Mouse (Mus musculus) embryonic fibroblast, embryonic 13.5 days (primary cell): ENCODE measurements around the gene Prelp. TPM values are rescaled to one million over a fixed set of nuclear protein-coding genes. Genes with fewer than 3 reads are reported as not detected.
A peak's percentile ranks its signal among the peaks of the same experiment; 100 is the strongest.

Experiments
- H3K27ac ChIP-seq: 2 replicates; pipeline ENCODE4 v1.5.1; 2012; ENCODE audit warnings: low read length, control low read depth, inconsistent platforms; ENCODE audit not compliant: insufficient read depth
- H3K4me1 ChIP-seq: 2 replicates; pipeline ENCODE4 v1.6.1; 2011; ENCODE audit warnings: low read length; ENCODE audit not compliant: control insufficient read depth, insufficient read depth
- H3K4me3 ChIP-seq: 2 replicates; pipeline ENCODE4 v1.5.1; 2011; ENCODE audit warnings: mild to moderate bottlenecking, control low read depth, low read length; ENCODE audit not compliant: insufficient read depth
- CTCF ChIP-seq: IDR thresholded peaks from 2 replicates; pipeline ENCODE4 v1.5.1; 2011; ENCODE audit warnings: mild to moderate bottlenecking, control low read depth, low read length, moderate library complexity, borderline replicate concordance; ENCODE audit not compliant: insufficient read depth
- POLR2A ChIP-seq: IDR thresholded peaks from 2 replicates; pipeline ENCODE4 v1.6.1; 2011; ENCODE audit warnings: low read depth, mild to moderate bottlenecking, control low read depth, low read length, moderate library complexity
- polyA plus RNA-seq: library from polyadenylated mRNA; stranded (reverse); fragments of >200 nt; gene quantifications from 2 replicates; pipeline ENCODE4 v1.2.4, GENCODE M21; 2011; ENCODE audit warnings: low read depth; ENCODE audit not compliant: missing spikeins, insufficient read length

Gene Prelp
- polyA plus RNA-seq, 1 experiment: 42.1 TPM

DNA sequence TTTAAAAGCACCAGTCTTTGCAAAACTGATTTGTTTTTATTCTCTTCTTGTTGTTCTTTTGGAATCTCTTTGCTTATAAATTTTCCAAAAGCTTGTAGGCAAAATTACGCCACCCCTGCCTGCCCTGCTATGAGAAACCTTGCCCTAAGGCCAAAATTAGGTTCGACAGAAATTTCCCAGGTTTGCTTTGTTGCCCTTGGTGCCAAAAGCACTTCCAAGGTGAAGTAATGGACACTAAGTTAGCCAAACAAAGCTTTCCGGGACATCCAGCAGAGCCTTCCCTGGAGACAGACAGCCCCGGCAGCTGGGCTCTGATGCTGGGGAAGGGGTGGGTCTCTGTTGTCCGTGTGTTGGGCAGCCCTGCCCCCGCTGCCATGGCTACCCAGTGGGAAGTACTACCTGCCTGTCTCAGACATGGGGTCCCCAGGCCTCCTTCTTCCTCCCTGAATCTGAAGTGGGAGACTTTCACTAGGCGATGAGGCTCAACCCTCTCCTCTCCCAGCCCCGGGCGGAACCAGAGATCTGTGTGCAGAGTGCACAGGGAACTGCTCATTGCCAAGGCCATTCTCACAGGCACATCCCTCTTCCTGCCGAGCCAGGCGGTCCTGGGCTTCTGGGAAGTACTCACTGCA, 3.6 kb downstream of the Prelp start:
- no peak overlapping the region for H3K27ac ChIP-seq
- TF ChIP-seq CTCF (no peak), POLR2A (no peak)
- peaks cover 8% of the 10 kb centered on the region; the same call in 1 of the 2 replicates for H3K4me1 ChIP-seq
- no peak overlapping the region for H3K4me3 ChIP-seq

GRCm38 (mm10) chr1:133915723-133916355, 5.4 kb downstream of the Prelp start:
- Histone ChIP-seq H3K27ac (peak overlapping the region; percentile 38), H3K4me3 (no peak overlapping the region), H3K4me1 (peaks cover 5% of the 10 kb centered on the region; the same call in 1 of the 2 replicates)
- TF ChIP-seq CTCF: no peak
- no peak for TF ChIP-seq POLR2A

DNA sequence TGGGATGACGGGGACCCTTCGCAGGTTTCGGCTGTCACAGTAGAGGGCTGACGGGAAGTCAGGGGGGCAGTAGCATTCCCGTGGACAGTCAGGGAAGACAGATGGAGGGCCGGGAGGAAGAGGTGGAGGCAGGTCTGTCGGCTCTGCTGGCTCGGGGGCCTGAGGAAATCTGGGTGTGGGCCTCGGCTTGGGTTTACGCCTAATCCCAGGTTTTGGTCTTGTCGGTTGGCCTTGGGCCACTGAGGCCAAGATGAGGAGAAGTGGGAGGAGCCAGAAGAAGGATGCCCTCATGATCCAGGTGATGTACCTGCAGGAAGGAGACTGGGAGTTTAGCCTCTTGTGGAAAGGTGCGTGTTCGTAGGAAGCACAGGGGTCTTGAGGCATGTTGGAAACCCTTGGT, 6.1 kb downstream of the Prelp start:
- H3K27ac ChIP-seq: no peak overlapping the region
- H3K4me3 ChIP-seq: no peak overlapping the region
- TF ChIP-seq CTCF (no peak), POLR2A (no peak)
- peaks cover 10% of the 10 kb centered on the region for H3K4me1 ChIP-seq

DNA sequence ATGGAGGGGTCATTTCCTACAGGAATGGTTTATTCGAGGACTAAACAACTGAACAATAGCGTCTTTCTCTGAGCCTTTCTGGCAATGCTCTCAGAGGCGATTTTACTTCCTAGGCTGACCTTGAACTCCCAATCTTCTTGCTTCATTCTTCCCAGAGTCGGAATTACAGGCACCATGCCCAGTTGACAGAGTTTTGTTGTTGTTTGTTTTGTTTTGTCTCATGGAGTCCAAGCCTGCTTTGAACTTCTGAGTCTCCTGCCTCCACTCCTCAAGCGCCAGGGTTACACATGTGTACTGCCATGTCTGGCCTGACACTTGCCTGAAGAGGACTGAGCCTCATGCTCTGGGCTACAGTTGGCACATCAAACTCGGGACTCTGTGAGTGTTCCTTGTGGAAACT, 8.2 kb downstream of the Prelp start:
- H3K27ac ChIP-seq: no peak overlapping the region
- H3K4me1 ChIP-seq: peaks cover 17% of the 10 kb centered on the region
- no peak overlapping the region for H3K4me3 ChIP-seq
- TF ChIP-seq CTCF (no peak), POLR2A (no peak)

DNA sequence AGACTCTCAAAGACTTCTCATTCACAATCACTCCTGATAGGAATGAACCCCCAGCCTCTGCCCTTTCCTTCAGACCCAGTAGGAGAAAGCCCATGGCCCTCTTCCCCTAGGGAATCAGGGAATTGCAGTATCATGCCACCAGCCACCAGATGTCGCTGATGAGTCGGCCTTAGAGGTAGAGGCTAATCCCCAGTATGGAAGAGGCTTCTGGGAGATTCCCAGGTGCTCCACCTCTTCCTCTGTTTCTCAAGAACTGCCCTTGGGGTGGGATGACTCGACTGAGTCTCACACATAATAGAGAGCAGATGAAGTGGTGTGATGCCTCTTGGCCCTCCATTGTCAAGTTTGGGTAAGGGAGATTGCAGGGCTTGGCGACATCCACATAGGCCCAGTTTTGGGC, 9.8 kb downstream of the Prelp start:
- H3K4me1 ChIP-seq: peaks cover 15% of the 10 kb centered on the region
- TF ChIP-seq CTCF (peak; percentile 82; the same call in 1 of the 2 replicates), POLR2A (no peak)
- no peak overlapping the region for H3K4me3 ChIP-seq
- no peak overlapping the region for H3K27ac ChIP-seq

DNA sequence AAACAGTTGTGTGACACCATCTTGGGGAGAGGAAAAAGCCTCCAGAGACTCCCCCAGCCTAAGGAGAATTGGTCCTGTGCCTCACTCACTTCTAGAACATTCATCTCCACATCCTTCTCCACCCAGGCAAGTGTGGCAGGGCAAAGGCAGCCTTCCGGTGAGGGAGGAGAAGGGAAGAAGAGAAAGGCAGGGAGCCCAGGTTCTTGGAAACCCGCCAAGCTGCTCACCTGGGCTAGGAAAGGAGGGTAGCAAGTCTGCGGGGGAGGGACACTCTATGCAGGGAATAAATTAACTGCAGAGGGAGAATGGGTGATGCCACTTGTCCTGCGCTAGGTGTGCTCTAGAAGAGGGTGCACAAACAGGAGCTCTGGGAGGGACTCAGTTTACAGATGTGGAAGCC, 10.2 kb downstream of the Prelp start:
- TF ChIP-seq CTCF (no peak), POLR2A (no peak)
- peaks cover 12% of the 10 kb centered on the region for H3K4me1 ChIP-seq
- no peak overlapping the region for H3K4me3 ChIP-seq
- no peak overlapping the region for H3K27ac ChIP-seq

DNA sequence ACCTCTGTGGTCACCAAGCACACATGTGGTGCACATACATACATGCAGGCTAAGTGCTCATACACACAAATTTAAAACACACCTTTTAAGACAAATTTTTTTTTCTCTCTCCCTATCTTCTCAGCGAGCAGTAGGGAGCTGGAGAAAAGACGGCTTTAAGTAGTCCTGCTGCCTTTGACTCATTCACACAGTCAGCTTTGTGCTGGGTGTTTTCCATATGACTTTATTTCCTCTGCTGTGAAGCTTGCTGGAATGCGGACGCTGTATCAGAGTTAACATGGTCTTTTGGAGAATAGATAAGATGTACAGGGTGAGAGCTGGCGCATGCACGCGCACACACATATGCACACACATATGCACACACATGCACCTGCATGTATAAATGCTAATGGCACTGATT, 11.1 kb downstream of the Prelp start:
- peak overlapping the region; percentile 70 for H3K27ac ChIP-seq
- peaks cover 12% of the 10 kb centered on the region for H3K4me1 ChIP-seq
- no peak for TF ChIP-seq POLR2A
- no peak for TF ChIP-seq CTCF
- H3K4me3 ChIP-seq: no peak overlapping the region

GRCm38 (mm10) chr1:133908659-133909575, 12.3 kb downstream of the Prelp start:
- TF ChIP-seq CTCF (no peak), POLR2A (peak; percentile 57)
- peaks cover 12% of the 10 kb centered on the region for H3K4me1 ChIP-seq
- H3K4me3 ChIP-seq: 0 out of 2 replicates have a peak overlapping the region, but pooled peaks have one; percentile 6
- peak overlapping the region; percentile 78 for H3K27ac ChIP-seq

GRCm38 (mm10) chr1:133907949-133908658, 13.1 kb downstream of the Prelp start, which contains the start of gene Optc:
Gene Optc, minus strand, starts transcription at chr1:133907999.
- 0 out of 2 replicates have a peak within 1 kb of the TSS, but pooled peaks have one; percentile 6 for H3K4me3 ChIP-seq
- H3K27ac ChIP-seq: peak within 1 kb of the TSS; percentile 78
- no peak for TF ChIP-seq POLR2A
- TF ChIP-seq CTCF: no peak
- H3K4me1 ChIP-seq: peaks cover 12% of the 10 kb centered on the region

GRCm38 (mm10) chr1:133906420-133906819, 14.8 kb downstream of the Prelp start:
- no peak overlapping the region for H3K27ac ChIP-seq
- H3K4me1 ChIP-seq: peaks cover 12% of the 10 kb centered on the region
- no peak overlapping the region for H3K4me3 ChIP-seq
- TF ChIP-seq CTCF (no peak), POLR2A (no peak)
